Mouse (Mus musculus): ENCODE data around the gene Ube2e3. TPM values are rescaled to one million over a fixed set of nuclear protein-coding genes. Genes with fewer than 3 reads are reported as not detected.
A peak's percentile ranks its signal among the peaks of the same experiment; 100 is the strongest.

Ube2e3 gene
- polyA plus RNA-seq, 1 experiment from 2014 or later = 82.5 TPM

GRCm38 (mm10) chr2:78911516-78911915 lies 43.6 kb downstream of the Ube2e3 start:
- Histone ChIP-seq H3K9me3 (replicated peaks; ENCODE audit: control insufficient read depth, low read length) (no peaks in the 10 kb centered on the region), H3K9ac (ENCODE audit: low read depth, low read length) (no peak overlapping the region), H3K27me3 (ENCODE audit: control insufficient read depth, insufficient read depth, low read depth, low read length) (no peaks in the 10 kb centered on the region), H3K4me3 (ENCODE audit: low read depth, low read length) (no peak overlapping the region), H3K36me3 (ENCODE audit: control insufficient read depth, insufficient read depth) (no peaks in the 10 kb centered on the region), H3K4me1 (ENCODE audit: control insufficient read depth, low read depth, low read length) (peaks cover 4% of the 10 kb centered on the region; the same call in 1 of the 2 replicates), H3K27ac (ENCODE audit: low read length) (no peak overlapping the region), H3K4me2 (ENCODE audit: low read depth, low read length) (no peak overlapping the region)
- no peak for ATAC-seq (ENCODE audit: low read depth)

GRCm38 (mm10) chr2:78914861-78915260 lies 46.9 kb downstream of the Ube2e3 start:
- Histone ChIP-seq H3K36me3 (ENCODE audit: control insufficient read depth, insufficient read depth) (0 out of 2 replicates have a peak, but pooled peaks cover 2% of the 10 kb centered on the region), H3K4me1 (ENCODE audit: control insufficient read depth, low read depth, low read length) (peaks cover 4% of the 10 kb centered on the region; the same call in 1 of the 2 replicates), H3K9ac (ENCODE audit: low read depth, low read length) (no peak overlapping the region), H3K4me3 (ENCODE audit: low read depth, low read length) (no peak overlapping the region), H3K9me3 (replicated peaks; ENCODE audit: control insufficient read depth, low read length) (no peaks in the 10 kb centered on the region), H3K27ac (ENCODE audit: low read length) (no peak overlapping the region), H3K4me2 (ENCODE audit: low read depth, low read length) (no peak overlapping the region), H3K27me3 (ENCODE audit: control insufficient read depth, insufficient read depth, low read depth, low read length) (no peaks in the 10 kb centered on the region)
- WGBS (ENCODE audit: insufficient replicate concordance) = 67% methylated on average over 2 of the region's 2 CpGs
- peak; percentile 60 for ATAC-seq (ENCODE audit: low read depth)

- Histone ChIP-seq H3K9me3 (replicated peaks; ENCODE audit: control insufficient read depth, low read length) (no peaks in the 10 kb centered on the region), H3K4me1 (ENCODE audit: control insufficient read depth, low read depth, low read length) (peaks cover 4% of the 10 kb centered on the region), H3K36me3 (ENCODE audit: control insufficient read depth, insufficient read depth) (0 out of 2 replicates have a peak, but pooled peaks cover 2% of the 10 kb centered on the region), H3K27me3 (ENCODE audit: control insufficient read depth, insufficient read depth, low read depth, low read length) (no peaks in the 10 kb centered on the region), H3K4me3 (ENCODE audit: low read depth, low read length) (no peak overlapping the region), H3K27ac (ENCODE audit: low read length) (no peak overlapping the region), H3K9ac (ENCODE audit: low read depth, low read length) (no peak overlapping the region), H3K4me2 (ENCODE audit: low read depth, low read length) (no peak overlapping the region)
- WGBS (ENCODE audit: insufficient replicate concordance) = 44% methylated on average over 6 of the region's 6 CpGs
- ATAC-seq (ENCODE audit: low read depth) = peak; percentile 66
Observed at GRCm38 (mm10) chr2:78922980-78923674, 55.2 kb downstream of the Ube2e3 start.

- no peak for ATAC-seq (ENCODE audit: low read depth)
- no peak overlapping the region for H3K4me2 ChIP-seq (ENCODE audit: low read depth, low read length)
- no peak overlapping the region for H3K27ac ChIP-seq (ENCODE audit: low read length)
- WGBS (ENCODE audit: insufficient replicate concordance) = 38% methylated on average over 1 of the region's 1 CpGs
- no peaks in the 10 kb centered on the region for H3K27me3 ChIP-seq (ENCODE audit: control insufficient read depth, insufficient read depth, low read depth, low read length)
- no peak overlapping the region for H3K9ac ChIP-seq (ENCODE audit: low read depth, low read length)
- no peak overlapping the region for H3K4me3 ChIP-seq (ENCODE audit: low read depth, low read length)
- H3K4me1 ChIP-seq (ENCODE audit: control insufficient read depth, low read depth, low read length) = peaks cover 4% of the 10 kb centered on the region
- H3K36me3 ChIP-seq (ENCODE audit: control insufficient read depth, insufficient read depth) = no peaks in the 10 kb centered on the region
- H3K9me3 ChIP-seq (replicated peaks; ENCODE audit: control insufficient read depth, low read length) = no peaks in the 10 kb centered on the region
Observed at GRCm38 (mm10) chr2:78925807-78926206, 57.9 kb downstream of the Ube2e3 start.

GRCm38 (mm10) chr2:78927625-78928024 lies 59.7 kb downstream of the Ube2e3 start:
- Histone ChIP-seq H3K9ac (ENCODE audit: low read depth, low read length) (no peak overlapping the region), H3K4me1 (ENCODE audit: control insufficient read depth, low read depth, low read length) (peaks cover 3% of the 10 kb centered on the region), H3K4me2 (ENCODE audit: low read depth, low read length) (no peak overlapping the region), H3K27me3 (ENCODE audit: control insufficient read depth, insufficient read depth, low read depth, low read length) (no peaks in the 10 kb centered on the region), H3K36me3 (ENCODE audit: control insufficient read depth, insufficient read depth) (no peaks in the 10 kb centered on the region), H3K27ac (ENCODE audit: low read length) (no peak overlapping the region), H3K9me3 (replicated peaks; ENCODE audit: control insufficient read depth, low read length) (no peaks in the 10 kb centered on the region), H3K4me3 (ENCODE audit: low read depth, low read length) (no peak overlapping the region)
- no peak for ATAC-seq (ENCODE audit: low read depth)
- 82% methylated on average over 3 of the region's 3 CpGs for WGBS (ENCODE audit: insufficient replicate concordance)

- H3K4me1 ChIP-seq (ENCODE audit: control insufficient read depth, low read depth, low read length) = no peaks in the 10 kb centered on the region; the same call in 1 of the 2 replicates
- no peak for ATAC-seq (ENCODE audit: low read depth)
- H3K4me3 ChIP-seq (ENCODE audit: low read depth, low read length) = no peak overlapping the region
- no peak overlapping the region for H3K27ac ChIP-seq (ENCODE audit: low read length)
- no peak overlapping the region for H3K9ac ChIP-seq (ENCODE audit: low read depth, low read length)
- 74% methylated on average over 5 of the region's 5 CpGs for WGBS (ENCODE audit: insufficient replicate concordance)
- H3K36me3 ChIP-seq (ENCODE audit: control insufficient read depth, insufficient read depth) = no peaks in the 10 kb centered on the region
- H3K27me3 ChIP-seq (ENCODE audit: control insufficient read depth, insufficient read depth, low read depth, low read length) = no peaks in the 10 kb centered on the region
- no peak overlapping the region for H3K4me2 ChIP-seq (ENCODE audit: low read depth, low read length)
- no peaks in the 10 kb centered on the region for H3K9me3 ChIP-seq (replicated peaks; ENCODE audit: control insufficient read depth, low read length)
Observed at GRCm38 (mm10) chr2:78928080-78928479, 60.2 kb downstream of the Ube2e3 start.

GRCm38 (mm10) chr2:78931358-78931757 lies 63.4 kb downstream of the Ube2e3 start:
- no peaks in the 10 kb centered on the region for H3K9me3 ChIP-seq (replicated peaks; ENCODE audit: control insufficient read depth, low read length)
- no peak overlapping the region for H3K27ac ChIP-seq (ENCODE audit: low read length)
- H3K4me3 ChIP-seq (ENCODE audit: low read depth, low read length) = no peak overlapping the region
- ATAC-seq (ENCODE audit: low read depth) = no peak
- no peaks in the 10 kb centered on the region for H3K27me3 ChIP-seq (ENCODE audit: control insufficient read depth, insufficient read depth, low read depth, low read length)
- WGBS (ENCODE audit: insufficient replicate concordance) = 41% methylated on average over 2 of the region's 2 CpGs
- no peak overlapping the region for H3K4me2 ChIP-seq (ENCODE audit: low read depth, low read length)
- no peaks in the 10 kb centered on the region for H3K36me3 ChIP-seq (ENCODE audit: control insufficient read depth, insufficient read depth)
- H3K9ac ChIP-seq (ENCODE audit: low read depth, low read length) = no peak overlapping the region
- no peaks in the 10 kb centered on the region; the same call in 1 of the 2 replicates for H3K4me1 ChIP-seq (ENCODE audit: control insufficient read depth, low read depth, low read length)

GRCm38 (mm10) chr2:78959451-78959850 lies 91.5 kb downstream of the Ube2e3 start:
- no peak overlapping the region for H3K4me2 ChIP-seq (ENCODE audit: low read depth, low read length)
- WGBS (ENCODE audit: insufficient replicate concordance) = 27% methylated on average over 3 of the region's 3 CpGs

GRCm38 (mm10) chr2:78960288-78960687 lies 92.4 kb downstream of the Ube2e3 start:
- no peak overlapping the region for H3K9ac ChIP-seq (ENCODE audit: low read depth, low read length)
- H3K27ac ChIP-seq (ENCODE audit: low read length) = no peak overlapping the region
- no peaks in the 10 kb centered on the region; the same call in 1 of the 2 replicates for H3K4me1 ChIP-seq (ENCODE audit: control insufficient read depth, low read depth, low read length)
- H3K4me3 ChIP-seq (ENCODE audit: low read depth, low read length) = no peak overlapping the region
- WGBS (ENCODE audit: insufficient replicate concordance) = 43% methylated on average over 5 of the region's 5 CpGs
- H3K4me2 ChIP-seq (ENCODE audit: low read depth, low read length) = no peak overlapping the region
- no peaks in the 10 kb centered on the region for H3K9me3 ChIP-seq (replicated peaks; ENCODE audit: control insufficient read depth, low read length)
- no peaks in the 10 kb centered on the region for H3K27me3 ChIP-seq (ENCODE audit: control insufficient read depth, insufficient read depth, low read depth, low read length)
- no peaks in the 10 kb centered on the region for H3K36me3 ChIP-seq (ENCODE audit: control insufficient read depth, insufficient read depth)
- no peak for ATAC-seq (ENCODE audit: low read depth)

More at GRCm38 (mm10) chr2:78959451-78959850, 91.5 kb downstream of the Ube2e3 start:
- Histone ChIP-seq H3K36me3 (ENCODE audit: control insufficient read depth, insufficient read depth) (no peaks in the 10 kb centered on the region), H3K4me3 (ENCODE audit: low read depth, low read length) (no peak overlapping the region), H3K9ac (ENCODE audit: low read depth, low read length) (no peak overlapping the region), H3K27ac (ENCODE audit: low read length) (no peak overlapping the region), H3K4me1 (ENCODE audit: control insufficient read depth, low read depth, low read length) (no peaks in the 10 kb centered on the region; the same call in 1 of the 2 replicates), H3K9me3 (replicated peaks; ENCODE audit: control insufficient read depth, low read length) (no peaks in the 10 kb centered on the region), H3K27me3 (ENCODE audit: control insufficient read depth, insufficient read depth, low read depth, low read length) (no peaks in the 10 kb centered on the region)
- ATAC-seq (ENCODE audit: low read depth) = no peak

All from liver, embryonic 16.5 days (tissue).